Mouse (Mus musculus) large intestine, adult 2 months (tissue): ENCODE measurements around the gene Cenpx. TPM values are rescaled to one million over a fixed set of nuclear protein-coding genes. Genes with fewer than 3 reads are reported as not detected.
"Not testable (repeated sequence)": the region's sequence is repeated elsewhere in the genome, so short reads cannot be mapped to it uniquely, and the experiment has no call there.

ENCODE experiments used
- DNase-seq: peaks from one replicate; pipeline ENCODE4 v3.0.0-alpha.2; 2012; ENCODE audit warnings: low read depth, low spot score
- WGBS: fragments of 180-500 bp; shearing (Covaris S2); methylation state at CpG from one replicate; pipeline ENCODE4 v1.1.7; 2018; 5-methylcytosine and 5-hydroxymethylcytosine counted together
- polyA plus RNA-seq: library from polyadenylated mRNA; depleted of rRNA; stranded (reverse); fragments of >200 nt; gene quantifications from 2 replicates; pipeline ENCODE4 v1.2.3, GENCODE M21; 2012

Cenpx gene
- polyA plus RNA-seq, 1 experiment: 101 TPM

GRCm38 (mm10) chr11:120704486-120705325 lies 8.8 kb downstream of the Cenpx start:
- 76% methylated on average over 8 of the region's 8 CpGs for WGBS
- DNase-seq: no peak

GRCm38 (mm10) chr11:120703696-120704454 lies 9.7 kb downstream of the Cenpx start:
- WGBS: 36% methylated on average over 15 of the region's 15 CpGs
- no peak for DNase-seq

- WGBS: 73% methylated on average over 10 of the region's 10 CpGs
- DNase-seq: no peak
These were observed 15.8 kb downstream of the Cenpx start for GRCm38 (mm10) chr11:120697741-120698140.

- no peak for DNase-seq
- WGBS: 93% methylated on average over 6 of the region's 6 CpGs
These were observed 17.0 kb downstream of the Cenpx start for GRCm38 (mm10) chr11:120696568-120696967.

GRCm38 (mm10) chr11:120695641-120696040 lies 17.9 kb downstream of the Cenpx start:
- DNase-seq: no peak

GRCm38 (mm10) chr11:120695184-120695583 lies 18.4 kb downstream of the Cenpx start:
- no peak for DNase-seq
- 71% methylated on average over 4 of the region's 4 CpGs for WGBS

More at GRCm38 (mm10) chr11:120695641-120696040, 17.9 kb downstream of the Cenpx start:
- 80% methylated on average over 12 of the region's 12 CpGs for WGBS

- no peak for DNase-seq
- 84% methylated on average over 3 of the region's 3 CpGs for WGBS
These were observed 20.1 kb downstream of the Cenpx start for GRCm38 (mm10) chr11:120693461-120693860.

GRCm38 (mm10) chr11:120692471-120693011 lies 21.0 kb downstream of the Cenpx start:
- DNase-seq: no peak
- WGBS: 38% methylated on average over 4 of the region's 4 CpGs

- WGBS: 89% methylated on average over 3 of the region's 3 CpGs
These were observed 24.2 kb downstream of the Cenpx start for GRCm38 (mm10) chr11:120689365-120689764.

GRCm38 (mm10) chr11:120686650-120687272 lies 26.8 kb downstream of the Cenpx start:
- no peak for DNase-seq
- 72% methylated on average over 20 of the region's 20 CpGs for WGBS

More at GRCm38 (mm10) chr11:120689365-120689764, 24.2 kb downstream of the Cenpx start:
- DNase-seq: no peak

GRCm38 (mm10) chr11:120684660-120685059 lies 28.9 kb downstream of the Cenpx start:
- no peak for DNase-seq

GRCm38 (mm10) chr11:120684086-120684485 lies 29.5 kb downstream of the Cenpx start:
- no peak for DNase-seq
- 87% methylated on average over 2 of the region's 2 CpGs for WGBS

More at GRCm38 (mm10) chr11:120684660-120685059, 28.9 kb downstream of the Cenpx start:
- 83% methylated on average over 2 of the region's 2 CpGs for WGBS

- WGBS: 95% methylated on average over 3 of the region's 3 CpGs
- DNase-seq: no peak
These were observed 30.0 kb downstream of the Cenpx start for GRCm38 (mm10) chr11:120683536-120683935.

- DNase-seq: no peak
- WGBS: 94% methylated on average over 5 of the region's 5 CpGs
These were observed 30.9 kb downstream of the Cenpx start for GRCm38 (mm10) chr11:120682683-120683082.

- no peak for DNase-seq
- 73% methylated on average over 3 of the region's 3 CpGs for WGBS
These were observed 33.6 kb downstream of the Cenpx start for GRCm38 (mm10) chr11:120679909-120680308.

GRCm38 (mm10) chr11:120676951-120677350 lies 36.6 kb downstream of the Cenpx start:
- 76% methylated on average over 4 of the region's 4 CpGs for WGBS
- no peak for DNase-seq

GRCm38 (mm10) chr11:120675875-120676274 lies 37.7 kb downstream of the Cenpx start:
- 74% methylated on average over 5 of the region's 5 CpGs for WGBS
- not testable (repeated sequence) for DNase-seq

GRCm38 (mm10) chr11:120673594-120674122 lies 39.9 kb downstream of the Cenpx start:
- 20% methylated on average over 12 of the region's 12 CpGs for WGBS
- DNase-seq: no peak
